Mouse (Mus musculus) intestine, postnatal 0 days (tissue): ENCODE data around the gene Ice1. TPM values are rescaled to one million over a fixed set of nuclear protein-coding genes. Genes with fewer than 3 reads are reported as not detected.

ENCODE experiments used
- ATAC-seq: fragments of 200-750 bp; cut with Nextera tagmentation; 2 replicates; pipeline ENCODE4 v1.8.0; 2017; ENCODE audit warnings: mild to moderate bottlenecking, moderate TSS enrichment, moderate library complexity
- H3K27ac ChIP-seq: fragments of 300-500 bp; sonication (generic); 2 replicates; pipeline ENCODE4 v1.5.1; 2014; ENCODE audit warnings: mild to moderate bottlenecking, low read depth, low read length, moderate library complexity
- H3K27me3 ChIP-seq: fragments of 300-500 bp; sonication (generic); replicated peaks from 2 replicates; pipeline ENCODE4 v1.6.1; 2014; ENCODE audit warnings: low read length, mixed read lengths; ENCODE audit not compliant: control insufficient read depth, insufficient read depth
- H3K36me3 ChIP-seq: fragments of 300-500 bp; sonication (generic); 2 replicates; pipeline ENCODE4 v1.6.1; 2014; ENCODE audit warnings: mild to moderate bottlenecking, moderate library complexity; ENCODE audit not compliant: control insufficient read depth, insufficient read depth
- H3K4me1 ChIP-seq: fragments of 300-500 bp; sonication (generic); replicated peaks from 2 replicates; pipeline ENCODE4 v1.6.1; 2014; ENCODE audit warnings: antibody characterized with exemption, low read length, mixed read lengths; ENCODE audit not compliant: control insufficient read depth, insufficient read depth
- H3K4me2 ChIP-seq: fragments of 300-500 bp; sonication (generic); replicated peaks from 2 replicates; pipeline ENCODE4 v1.6.1; 2014; ENCODE audit warnings: low read depth, mild to moderate bottlenecking, moderate library complexity
- H3K4me3 ChIP-seq: fragments of 300-500 bp; sonication (generic); 2 replicates; pipeline ENCODE4 v1.5.1; 2014; ENCODE audit warnings: low read depth, low read length
- H3K9ac ChIP-seq: fragments of 300-500 bp; sonication (generic); 2 replicates; pipeline ENCODE4 v1.6.1; 2014; ENCODE audit warnings: mild to moderate bottlenecking, low read depth, low read length
- H3K9me3 ChIP-seq: fragments of 300-500 bp; sonication (generic); 2 replicates; pipeline ENCODE4 v1.6.1; 2016; ENCODE audit warnings: mixed run types; ENCODE audit not compliant: control insufficient read depth
- CTCF ChIP-seq: sonication (generic); IDR thresholded peaks from 2 replicates; pipeline ENCODE4 v1.5.1; 2016; ENCODE audit warnings: low read depth, mild to moderate bottlenecking, control low read depth, antibody characterized with exemption, moderate library complexity
- WGBS: fragments of 180-500 bp; shearing (Covaris S2); extraction: QIAGEN DNeasy Blood & Tissue Kit; methylation state at CpG from one replicate; pipeline ENCODE4 v1.1.7; 2014; 5-methylcytosine and 5-hydroxymethylcytosine counted together
- polyA plus RNA-seq: library from polyadenylated mRNA; unstranded; fragments of >200 nt; fragmentation: Nextera tagmentation; extraction: Ambion mirVana; gene quantifications from 2 replicates; pipeline ENCODE4 v1.2.1, GENCODE M21; 2015

Ice1 gene
- polyA plus RNA-seq, 1 experiment from 2014 or later: 5.8 TPM

GRCm38 (mm10) chr13:70581509-70581908 is 55.9 kb downstream of the Ice1 start:
- Histone ChIP-seq H3K4me1 (no peaks in the 10 kb centered on the region), H3K27ac (no peak overlapping the region), H3K9ac (no peak overlapping the region), H3K9me3 (no peaks in the 10 kb centered on the region), H3K36me3 (peaks cover 6% of the 10 kb centered on the region; the same call in 1 of the 2 replicates), H3K27me3 (no peaks in the 10 kb centered on the region), H3K4me3 (no peak overlapping the region), H3K4me2 (no peak overlapping the region)
- ATAC-seq: no peak
- no peak for TF ChIP-seq CTCF
- WGBS: 90% methylated on average over 4 of the region's 4 CpGs

GRCm38 (mm10) chr13:70574216-70574615 is 63.2 kb downstream of the Ice1 start:
- 87% methylated on average over 1 of the region's 1 CpGs for WGBS
- no peak overlapping the region for H3K4me3 ChIP-seq
- no peak for ATAC-seq
- TF ChIP-seq CTCF: no peak
- no peaks in the 10 kb centered on the region for H3K9me3 ChIP-seq
- H3K4me1 ChIP-seq: no peaks in the 10 kb centered on the region
- no peaks in the 10 kb centered on the region for H3K36me3 ChIP-seq
- no peaks in the 10 kb centered on the region for H3K27me3 ChIP-seq
- H3K4me2 ChIP-seq: no peak overlapping the region
- H3K27ac ChIP-seq: no peak overlapping the region
- no peak overlapping the region for H3K9ac ChIP-seq

- Histone ChIP-seq H3K9me3 (no peaks in the 10 kb centered on the region), H3K27me3 (no peaks in the 10 kb centered on the region), H3K4me2 (no peak overlapping the region), H3K9ac (no peak overlapping the region), H3K36me3 (no peaks in the 10 kb centered on the region), H3K27ac (no peak overlapping the region), H3K4me1 (no peaks in the 10 kb centered on the region), H3K4me3 (no peak overlapping the region)
- WGBS: 67% methylated on average over 2 of the region's 2 CpGs
- no peak for ATAC-seq
- no peak for TF ChIP-seq CTCF
These were observed 69.5 kb downstream of the Ice1 start for GRCm38 (mm10) chr13:70567889-70568288.

- no peaks in the 10 kb centered on the region for H3K4me1 ChIP-seq
- no peak overlapping the region for H3K9ac ChIP-seq
- ATAC-seq: no peak
- WGBS: 68% methylated on average over 5 of the region's 5 CpGs
- no peaks in the 10 kb centered on the region for H3K27me3 ChIP-seq
- no peak for TF ChIP-seq CTCF
- no peaks in the 10 kb centered on the region for H3K9me3 ChIP-seq
- no peaks in the 10 kb centered on the region for H3K36me3 ChIP-seq
- H3K4me2 ChIP-seq: no peak overlapping the region
- H3K27ac ChIP-seq: no peak overlapping the region
- H3K4me3 ChIP-seq: no peak overlapping the region
These were observed 84.0 kb downstream of the Ice1 start for GRCm38 (mm10) chr13:70553456-70553855.

GRCm38 (mm10) chr13:70547457-70547856 is 90.0 kb downstream of the Ice1 start:
- Histone ChIP-seq H3K9me3 (no peaks in the 10 kb centered on the region), H3K27me3 (0 out of 2 replicates have a peak, but pooled peaks cover 6% of the 10 kb centered on the region), H3K27ac (no peak overlapping the region), H3K9ac (no peak overlapping the region), H3K36me3 (no peaks in the 10 kb centered on the region), H3K4me1 (no peaks in the 10 kb centered on the region), H3K4me3 (no peak overlapping the region), H3K4me2 (no peak overlapping the region)
- TF ChIP-seq CTCF: no peak
- WGBS: 27% methylated on average over 3 of the region's 3 CpGs
- no peak for ATAC-seq

- H3K4me1 ChIP-seq: no peaks in the 10 kb centered on the region
- no peak overlapping the region for H3K4me3 ChIP-seq
- 4% methylated on average over 1 of the region's 1 CpGs for WGBS
- no peaks in the 10 kb centered on the region for H3K36me3 ChIP-seq
- 0 out of 2 replicates have a peak, but pooled peaks cover 6% of the 10 kb centered on the region for H3K27me3 ChIP-seq
- H3K9me3 ChIP-seq: no peaks in the 10 kb centered on the region
- no peak overlapping the region for H3K27ac ChIP-seq
- H3K9ac ChIP-seq: no peak overlapping the region
- no peak for ATAC-seq
- peak; percentile 77 for TF ChIP-seq CTCF
- H3K4me2 ChIP-seq: no peak overlapping the region
These were observed 92.2 kb downstream of the Ice1 start for GRCm38 (mm10) chr13:70545261-70545660.

GRCm38 (mm10) chr13:70539842-70540241 is 97.6 kb downstream of the Ice1 start:
- no peaks in the 10 kb centered on the region for H3K4me1 ChIP-seq
- 82% methylated on average over 1 of the region's 1 CpGs for WGBS
- no peak overlapping the region for H3K4me3 ChIP-seq
- H3K9ac ChIP-seq: no peak overlapping the region
- H3K4me2 ChIP-seq: no peak overlapping the region
- ATAC-seq: no peak
- H3K27ac ChIP-seq: no peak overlapping the region
- no peaks in the 10 kb centered on the region for H3K9me3 ChIP-seq
- no peak for TF ChIP-seq CTCF
- no peaks in the 10 kb centered on the region for H3K36me3 ChIP-seq
- H3K27me3 ChIP-seq: 0 out of 2 replicates have a peak, but pooled peaks cover 4% of the 10 kb centered on the region
